Mouse (Mus musculus): ENCODE measurements at regions not wholly inside any gene's neighbourhood (a gene's known extent, or its start where the extent isn't known, plus 50 kb on each side); places are given as distances from the start of the nearest gene placed in this dataset.

GRCm38 (mm10) chr16:50779030-50779784 lies 188.3 kb upstream of the Ccdc54 start:
- TF ChIP-seq MYC (IDR thresholded peaks at IDR 0.05; ENCODE audit: low read depth, low read length) (no peak), GABPA (IDR thresholded peaks at IDR 0.05; ENCODE audit: low read depth, low read length) (no peak), MAX (IDR thresholded peaks at IDR 0.05; ENCODE audit: low read length) (no peak), MAFK (IDR thresholded peaks at IDR 0.05; ENCODE audit: borderline replicate concordance, low read depth, low read length) (no peak), GATA1 (IDR thresholded peaks at IDR 0.05; ENCODE audit: low read depth, low read length) (no peak), CTCF (IDR thresholded peaks at IDR 0.05 in 2 of 3, conservative IDR thresholded peaks at IDR 0.05 in 1 of 3; ENCODE audit: control insufficient read depth in 1 of 3, insufficient read depth in 1 of 3, low read depth in 2 of 3, low read length in 3 of 3, poor library complexity in 1 of 3, severe bottlenecking in 1 of 3) (no peak), ZNF384 (IDR thresholded peaks at IDR 0.05; ENCODE audit: low read depth, low read length) (no peak), BHLHE40 (IDR thresholded peaks at IDR 0.05; ENCODE audit: borderline replicate concordance, low read depth, low read length) (no peak), POLR2A (IDR thresholded peaks at IDR 0.05; ENCODE audit: control insufficient read depth in 1 of 2, insufficient read depth in 1 of 2, low read depth in 1 of 2, low read length in 2 of 2, poor library complexity in 1 of 2) (no peak), KAT2A (conservative IDR thresholded peaks at IDR 0.05; ENCODE audit: low read depth, low read length) (no peak), ZC3H11A (IDR thresholded peaks at IDR 0.05; ENCODE audit: low read depth, low read length) (no peak), SMC3 (IDR thresholded peaks at IDR 0.05; ENCODE audit: low read depth, low read length) (no peak), TBP (IDR thresholded peaks at IDR 0.05; ENCODE audit: low read depth, low read length) (no peak)

Data from MEL (cell line).